Mouse (Mus musculus) lung, embryonic 15.5 days (tissue): ENCODE data around the gene Il20. TPM values are rescaled to one million over a fixed set of nuclear protein-coding genes. Genes with fewer than 3 reads are reported as not detected.

ENCODE experiments used
- ATAC-seq: fragments of 200-750 bp; cut with Nextera tagmentation; 2 replicates; pipeline ENCODE4 v1.8.0; 2017; ENCODE audit warnings: moderate number of reproducible peaks, borderline replicate concordance; ENCODE audit not compliant: low FRiP score, low TSS enrichment; ENCODE audit errors: extremely low read depth
- H3K27ac ChIP-seq: fragments of 300-500 bp; sonication (generic); 2 replicates; pipeline ENCODE4 v1.5.1; 2015; ENCODE audit warnings: moderate library complexity, mild to moderate bottlenecking, inconsistent platforms
- H3K27me3 ChIP-seq: fragments of 300-500 bp; sonication (generic); 2 replicates; pipeline ENCODE4 v1.6.1; 2015; ENCODE audit warnings: inconsistent platforms
- H3K36me3 ChIP-seq: fragments of 300-500 bp; sonication (generic); 2 replicates; pipeline ENCODE4 v1.6.1; 2015; ENCODE audit warnings: inconsistent platforms
- H3K4me1 ChIP-seq: fragments of 300-500 bp; sonication (generic); 2 replicates; pipeline ENCODE4 v1.6.1; 2015; ENCODE audit warnings: inconsistent platforms
- H3K4me2 ChIP-seq: fragments of 300-500 bp; sonication (generic); 2 replicates; pipeline ENCODE4 v1.6.1; 2015; ENCODE audit warnings: inconsistent platforms, mild to moderate bottlenecking, moderate library complexity
- H3K4me3 ChIP-seq: fragments of 300-500 bp; sonication (generic); 2 replicates; pipeline ENCODE4 v1.5.1; 2015; ENCODE audit warnings: mild to moderate bottlenecking, inconsistent platforms
- H3K9ac ChIP-seq: fragments of 300-500 bp; sonication (generic); 2 replicates; pipeline ENCODE4 v1.6.1; 2015; ENCODE audit warnings: inconsistent platforms
- H3K9me3 ChIP-seq: fragments of 300-500 bp; sonication (generic); 2 replicates; pipeline ENCODE4 v1.6.1; 2016; ENCODE audit warnings: inconsistent platforms
- WGBS: fragments of 180-500 bp; shearing (Covaris S2); methylation state at CpG from one replicate; pipeline ENCODE4 v1.1.7; 2015; 5-methylcytosine and 5-hydroxymethylcytosine counted together
- polyA plus RNA-seq: library from polyadenylated mRNA; unstranded; fragments of >200 nt; fragmentation: Nextera tagmentation; extraction: Ambion mirVana; gene quantifications from 2 replicates; pipeline ENCODE4 v1.2.1, GENCODE M21; 2015

The Il20 gene
- polyA plus RNA-seq, 1 experiment from 2014 or later, result not detected

DNA sequence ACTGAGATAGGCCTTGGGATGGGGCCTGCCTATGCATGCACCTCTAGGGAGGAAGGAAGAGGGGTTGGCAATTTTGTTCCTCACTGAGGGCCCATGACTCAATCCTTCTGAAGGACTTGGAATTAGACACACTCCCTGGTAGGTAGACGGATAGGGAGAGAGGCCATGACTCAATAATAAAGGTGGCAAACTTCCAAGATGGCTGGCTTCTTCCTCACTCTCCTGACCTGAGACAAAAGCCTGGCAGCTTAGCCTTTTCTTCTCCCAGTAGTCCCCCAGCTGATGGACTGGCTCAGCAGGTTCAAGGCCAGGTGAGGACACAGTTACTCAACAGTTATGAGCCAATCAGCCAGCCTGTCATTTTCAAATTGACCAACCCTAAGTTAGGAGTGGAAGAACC, 18.8 kb downstream of the Il20 start:
- no peaks in the 10 kb centered on the region for H3K4me1 ChIP-seq
- H3K9me3 ChIP-seq, result no peaks in the 10 kb centered on the region
- no peak overlapping the region for H3K9ac ChIP-seq
- H3K4me3 ChIP-seq, result no peak overlapping the region
- H3K27me3 ChIP-seq, result no peaks in the 10 kb centered on the region
- H3K4me2 ChIP-seq, result no peak overlapping the region
- no peaks in the 10 kb centered on the region for H3K36me3 ChIP-seq
- ATAC-seq, result no peak
- 57% methylated on average over 1 of the region's 1 CpGs for WGBS
- H3K27ac ChIP-seq, result no peak overlapping the region

DNA sequence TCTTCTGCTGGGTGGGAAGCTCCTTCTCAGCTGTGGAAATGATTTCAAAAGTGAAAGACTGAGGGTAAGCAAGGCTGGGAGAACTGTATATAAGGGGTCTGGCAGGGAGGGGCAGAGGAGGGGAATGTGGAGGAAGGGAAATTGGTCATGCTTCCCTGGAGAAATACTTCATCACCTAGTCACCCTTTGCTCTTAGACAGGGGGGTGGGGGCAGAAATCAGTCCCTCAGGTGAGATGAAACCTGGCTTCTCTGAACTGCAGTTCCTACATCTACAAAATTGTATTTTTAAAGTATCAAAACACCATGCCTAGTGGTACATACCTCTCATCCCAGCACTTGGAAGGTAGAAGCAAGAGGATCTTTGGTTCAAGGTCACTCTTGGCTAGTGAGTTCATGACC, 23.9 kb downstream of the Il20 start, which contains the start of gene Il24:
TSS of gene Il24 (minus strand) at position 101 of the 400 bp plus-strand sequence.
- Histone ChIP-seq H3K9me3 (no peaks in the 10 kb centered on the region), H3K36me3 (no peaks in the 10 kb centered on the region), H3K9ac (no peak within 1 kb of the TSS), H3K27ac (no peak within 1 kb of the TSS), H3K4me2 (no peak within 1 kb of the TSS), H3K4me1 (no peaks in the 10 kb centered on the region), H3K27me3 (no peaks in the 10 kb centered on the region), H3K4me3 (no peak within 1 kb of the TSS)
- no peak for ATAC-seq

DNA sequence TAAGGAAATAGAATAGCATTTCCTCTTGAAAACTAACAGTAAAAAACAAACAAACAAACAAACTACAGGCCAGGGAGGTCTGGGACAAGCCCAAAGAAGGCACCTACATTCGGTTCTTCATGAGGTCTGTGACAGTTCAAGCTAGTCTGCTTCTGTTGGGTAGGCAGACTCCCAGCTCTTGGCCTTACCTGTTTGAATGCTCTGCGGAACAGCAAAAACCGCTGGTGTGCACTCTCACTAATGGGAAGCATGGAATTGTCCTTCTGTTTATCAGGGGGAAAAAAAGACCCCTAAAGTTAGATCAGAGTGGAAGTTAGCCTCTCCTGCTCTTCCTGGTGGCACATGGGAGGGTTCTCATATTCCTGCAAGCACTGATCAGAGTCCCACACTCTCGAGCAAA, 28.1 kb downstream of the Il20 start:
- peaks cover 15% of the 10 kb centered on the region for H3K27me3 ChIP-seq
- no peak overlapping the region for H3K27ac ChIP-seq
- H3K9me3 ChIP-seq, result no peaks in the 10 kb centered on the region
- H3K4me1 ChIP-seq, result peaks cover 4% of the 10 kb centered on the region
- H3K4me3 ChIP-seq, result no peak overlapping the region
- no peak for ATAC-seq
- H3K36me3 ChIP-seq, result no peaks in the 10 kb centered on the region
- H3K4me2 ChIP-seq, result no peak overlapping the region
- 76% methylated on average over 4 of the region's 4 CpGs for WGBS
- no peak overlapping the region for H3K9ac ChIP-seq

DNA sequence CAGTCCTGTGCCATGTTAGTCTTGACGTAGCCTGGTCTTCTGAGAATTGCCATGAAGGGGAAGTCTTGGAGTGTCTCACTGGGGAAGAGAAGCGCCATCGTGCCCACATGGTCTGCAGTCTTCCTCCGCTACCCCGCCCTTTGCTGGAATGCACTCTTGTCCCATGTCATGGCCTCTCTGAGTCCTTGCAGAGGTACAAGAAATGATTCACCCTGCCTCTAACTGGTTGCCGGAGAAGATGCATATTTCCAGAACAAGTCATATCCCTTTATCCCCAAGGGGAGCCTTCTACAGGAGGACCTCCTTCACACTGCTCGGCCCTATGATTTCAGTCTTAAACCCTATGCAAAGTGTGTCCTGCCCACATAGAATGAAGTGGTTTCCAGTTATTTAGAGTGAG, 31.3 kb downstream of the Il20 start:
- 84% methylated on average over 7 of the region's 7 CpGs for WGBS
- peaks cover 9% of the 10 kb centered on the region for H3K4me1 ChIP-seq
- H3K36me3 ChIP-seq, result no peaks in the 10 kb centered on the region
- H3K9ac ChIP-seq, result no peak overlapping the region
- H3K4me2 ChIP-seq, result no peak overlapping the region
- H3K9me3 ChIP-seq, result no peaks in the 10 kb centered on the region
- peaks cover 26% of the 10 kb centered on the region for H3K27me3 ChIP-seq
- no peak for ATAC-seq
- no peak overlapping the region for H3K4me3 ChIP-seq
- H3K27ac ChIP-seq, result no peak overlapping the region

DNA sequence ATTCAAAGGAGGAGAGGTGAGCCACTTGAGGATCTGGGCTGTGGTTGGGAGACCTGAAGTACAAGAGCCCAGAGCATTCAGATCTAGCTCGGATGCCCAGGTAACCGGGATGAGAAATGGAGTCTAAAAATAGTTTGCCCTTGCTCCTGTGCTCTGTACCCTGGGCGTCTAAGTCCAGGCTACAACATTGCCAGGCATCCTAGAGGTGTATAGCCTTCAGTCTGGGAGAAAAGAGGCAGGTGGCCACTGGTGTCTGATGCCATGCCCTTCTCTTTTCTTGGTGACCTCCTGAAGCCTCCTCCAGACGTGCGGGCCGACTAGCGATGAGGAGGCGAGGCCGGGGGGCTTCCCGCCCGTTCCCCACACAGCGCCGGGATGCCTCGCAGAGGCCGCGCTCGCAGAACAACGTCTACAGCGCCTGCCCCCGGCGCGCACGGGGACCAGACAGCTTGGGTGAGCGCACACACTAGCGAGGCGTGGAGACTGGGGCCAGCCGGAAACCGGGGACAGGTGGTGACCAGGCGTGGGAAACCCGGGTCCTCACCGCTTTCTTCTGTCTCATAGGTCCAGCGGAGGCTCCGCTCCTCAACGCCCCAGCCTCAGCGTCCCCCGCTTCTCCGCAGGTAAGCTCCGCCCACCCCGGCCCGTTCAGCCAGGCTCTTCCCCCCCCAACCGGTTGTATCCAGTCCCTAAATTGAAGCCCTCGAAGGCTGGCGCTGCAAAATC, 33.2 kb downstream of the Il20 start:
- WGBS, result 2% methylated on average over 43 of the region's 43 CpGs
- no peak overlapping the region for H3K27ac ChIP-seq
- H3K4me2 ChIP-seq, result peak overlapping the region; percentile 78
- H3K9ac ChIP-seq, result peak overlapping the region; percentile 23
- H3K4me1 ChIP-seq, result peaks cover 9% of the 10 kb centered on the region
- H3K9me3 ChIP-seq, result no peaks in the 10 kb centered on the region
- ATAC-seq, result peak; percentile 49; the same call in 1 of the 2 replicates
- peaks cover 26% of the 10 kb centered on the region for H3K27me3 ChIP-seq
- no peaks in the 10 kb centered on the region for H3K36me3 ChIP-seq
- peak overlapping the region; percentile 36 for H3K4me3 ChIP-seq

GRCm38 (mm10) chr1:130876931-130877509, 34.2 kb downstream of the Il20 start:
- Histone ChIP-seq H3K9me3 (no peaks in the 10 kb centered on the region), H3K36me3 (no peaks in the 10 kb centered on the region), H3K27me3 (peaks cover 26% of the 10 kb centered on the region), H3K4me2 (no peak overlapping the region), H3K27ac (no peak overlapping the region), H3K4me1 (peaks cover 9% of the 10 kb centered on the region), H3K9ac (no peak overlapping the region), H3K4me3 (no peak overlapping the region)
- WGBS, result 20% methylated on average over 3 of the region's 3 CpGs
- ATAC-seq, result no peak

DNA sequence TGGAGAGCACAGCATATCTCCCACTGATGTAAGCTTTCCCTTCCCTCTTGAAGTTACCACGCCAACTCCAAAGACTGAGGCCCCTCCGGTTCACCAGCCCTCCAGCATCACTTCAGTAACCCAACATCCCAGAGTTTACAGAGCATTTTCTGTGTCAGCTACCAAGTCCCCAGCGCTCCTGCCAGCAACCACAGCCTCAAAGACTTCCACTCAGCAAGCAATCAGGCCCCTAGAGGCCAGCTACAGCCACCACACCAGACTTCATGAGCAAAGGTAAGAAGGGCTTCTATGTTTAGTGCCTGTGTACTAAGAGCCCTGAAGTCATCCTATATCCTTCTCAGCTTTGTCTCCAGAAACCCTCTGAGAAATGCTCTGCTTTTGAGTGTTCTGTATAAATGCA, 35.3 kb downstream of the Il20 start:
- peaks cover 26% of the 10 kb centered on the region for H3K27me3 ChIP-seq
- 53% methylated on average over 3 of the region's 3 CpGs for WGBS
- H3K4me1 ChIP-seq, result peaks cover 9% of the 10 kb centered on the region
- no peaks in the 10 kb centered on the region for H3K36me3 ChIP-seq
- no peak overlapping the region for H3K4me3 ChIP-seq
- no peak overlapping the region for H3K9ac ChIP-seq
- no peak overlapping the region for H3K4me2 ChIP-seq
- ATAC-seq, result no peak
- no peaks in the 10 kb centered on the region for H3K9me3 ChIP-seq
- no peak overlapping the region for H3K27ac ChIP-seq

- 39% methylated on average over 3 of the region's 3 CpGs for WGBS
- no peaks in the 10 kb centered on the region for H3K9me3 ChIP-seq
These were observed 36.1 kb downstream of the Il20 start for GRCm38 (mm10) chr1:130875139-130875538.

GRCm38 (mm10) chr1:130872912-130873311, 38.3 kb downstream of the Il20 start:
- Histone ChIP-seq H3K4me1 (peaks cover 3% of the 10 kb centered on the region), H3K9ac (no peak overlapping the region), H3K27ac (no peak overlapping the region), H3K4me3 (no peak overlapping the region), H3K9me3 (no peaks in the 10 kb centered on the region), H3K27me3 (peaks cover 9% of the 10 kb centered on the region), H3K4me2 (no peak overlapping the region), H3K36me3 (no peaks in the 10 kb centered on the region)
- ATAC-seq, result no peak
- 86% methylated on average over 2 of the region's 2 CpGs for WGBS

More at GRCm38 (mm10) chr1:130875139-130875538, 36.1 kb downstream of the Il20 start:
- ATAC-seq, result no peak
- Histone ChIP-seq H3K36me3 (no peaks in the 10 kb centered on the region), H3K4me1 (peaks cover 9% of the 10 kb centered on the region), H3K27ac (no peak overlapping the region), H3K4me2 (no peak overlapping the region), H3K27me3 (peaks cover 24% of the 10 kb centered on the region), H3K4me3 (no peak overlapping the region), H3K9ac (no peak overlapping the region)

- ATAC-seq, result no peak
- WGBS, result 66% methylated on average over 7 of the region's 7 CpGs
These were observed 45.6 kb downstream of the Il20 start, which contains the start of gene Fcmr for GRCm38 (mm10) chr1:130865541-130866221. Fcmr (plus strand) TSS chr1:130865669.

GRCm38 (mm10) chr1:130864741-130865140, 46.5 kb downstream of the Il20 start:
- no peak for ATAC-seq
- WGBS, result 84% methylated on average over 5 of the region's 5 CpGs
- H3K27me3 ChIP-seq, result no peaks in the 10 kb centered on the region
- no peaks in the 10 kb centered on the region for H3K9me3 ChIP-seq
- H3K27ac ChIP-seq, result no peak overlapping the region
- no peaks in the 10 kb centered on the region for H3K36me3 ChIP-seq
- H3K4me2 ChIP-seq, result no peak overlapping the region
- H3K9ac ChIP-seq, result no peak overlapping the region
- H3K4me1 ChIP-seq, result no peaks in the 10 kb centered on the region
- no peak overlapping the region for H3K4me3 ChIP-seq

More at GRCm38 (mm10) chr1:130865541-130866221, 45.6 kb downstream of the Il20 start, which contains the start of gene Fcmr:
- Histone ChIP-seq H3K4me2 (no peak within 1 kb of the TSS), H3K4me1 (no peaks in the 10 kb centered on the region), H3K27ac (no peak within 1 kb of the TSS), H3K4me3 (no peak within 1 kb of the TSS), H3K9ac (no peak within 1 kb of the TSS), H3K9me3 (no peaks in the 10 kb centered on the region), H3K36me3 (no peaks in the 10 kb centered on the region), H3K27me3 (no peaks in the 10 kb centered on the region)

DNA sequence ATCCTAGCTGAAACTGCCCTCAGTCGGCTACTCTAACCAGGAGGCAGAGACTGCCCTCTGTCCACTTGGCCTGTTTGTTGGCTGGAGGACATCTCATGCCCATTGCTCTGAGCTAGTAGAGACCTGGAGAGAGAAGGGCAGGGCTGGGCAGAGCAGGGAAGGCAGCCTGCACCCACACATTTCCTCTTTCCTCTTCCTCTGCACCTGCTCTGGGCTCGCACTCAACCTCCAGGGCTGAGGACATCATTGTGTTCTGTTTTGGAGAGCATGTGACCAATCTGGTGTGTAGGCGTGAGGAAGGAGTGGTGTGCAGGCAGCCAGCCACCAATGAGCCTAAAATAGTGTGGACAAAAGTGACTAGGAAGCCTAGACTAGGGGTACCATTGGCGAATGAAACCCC, 47.0 kb downstream of the Il20 start:
- no peak overlapping the region for H3K9ac ChIP-seq
- no peaks in the 10 kb centered on the region for H3K36me3 ChIP-seq
- no peak overlapping the region for H3K27ac ChIP-seq
- no peaks in the 10 kb centered on the region for H3K27me3 ChIP-seq
- no peak overlapping the region for H3K4me2 ChIP-seq
- no peak for ATAC-seq
- H3K4me3 ChIP-seq, result no peak overlapping the region
- H3K9me3 ChIP-seq, result no peaks in the 10 kb centered on the region
- WGBS, result 71% methylated on average over 4 of the region's 4 CpGs
- no peaks in the 10 kb centered on the region for H3K4me1 ChIP-seq
